Mouse (Mus musculus): ENCODE data around the gene Cldn34b1.
"Not testable (repeated sequence)": the region's sequence is repeated elsewhere in the genome, so short reads cannot be mapped to it uniquely, and the experiment has no call there.

DNA sequence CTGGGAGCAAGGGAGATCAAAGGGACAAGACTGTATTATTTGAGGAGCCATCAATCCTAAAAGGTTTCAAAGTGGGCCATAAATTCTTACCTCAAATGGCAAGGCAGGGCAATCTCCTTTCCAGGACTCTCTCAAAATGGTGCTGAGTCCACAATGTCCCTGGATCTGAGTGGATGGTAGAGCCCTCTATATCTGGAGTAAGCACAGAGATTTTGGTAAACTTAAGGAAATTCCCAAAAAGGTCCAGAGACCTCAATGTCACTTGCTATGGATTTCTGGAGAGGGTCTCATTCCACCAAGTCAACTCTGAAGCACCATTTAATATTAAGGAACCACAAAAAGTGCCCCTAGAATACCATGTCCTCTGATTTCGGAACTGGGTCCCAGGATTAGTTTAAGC is 45.8 kb upstream of the Cldn34b1 start, which contains the start of gene Magea6:
- TF ChIP-seq CTCF (IDR thresholded peaks at IDR 0.05; ENCODE audit: low read depth, low read length); POLR2A (IDR thresholded peaks at IDR 0.05; ENCODE audit: extremely low read depth, insufficient read depth, low read length): not testable (repeated sequence)

All from liver, adult 2 months (tissue).